Mouse (Mus musculus) small intestine, adult 2 months (tissue): ENCODE measurements around the gene AB124611. TPM values are rescaled to one million over a fixed set of nuclear protein-coding genes. Genes with fewer than 3 reads are reported as not detected.

Source experiments
- H3K27ac ChIP-seq: fragments of 200-500 bp; 2 replicates; pipeline ENCODE4 v1.5.1; 2012; ENCODE audit warnings: low read depth, low read length, control low read depth, inconsistent platforms; ENCODE audit not compliant: insufficient read depth
- H3K27me3 ChIP-seq: fragments of 200-500 bp; 2 replicates; pipeline ENCODE4 v1.6.1; 2012; ENCODE audit warnings: mild to moderate bottlenecking, moderate library complexity, low read length, inconsistent platforms; ENCODE audit not compliant: control insufficient read depth, insufficient read depth
- H3K36me3 ChIP-seq: fragments of 200-500 bp; 2 replicates; pipeline ENCODE4 v1.6.1; 2012; ENCODE audit warnings: mild to moderate bottlenecking, low read length, control low read depth, inconsistent platforms; ENCODE audit not compliant: control insufficient read depth, insufficient read depth
- H3K4me1 ChIP-seq: fragments of 200-500 bp; 2 replicates; pipeline ENCODE4 v1.6.1; 2012; ENCODE audit warnings: low read length, inconsistent platforms, mixed read lengths; ENCODE audit not compliant: control insufficient read depth, insufficient read depth, insufficient read length
- H3K4me3 ChIP-seq: fragments of 200-500 bp; 2 replicates; pipeline ENCODE4 v1.5.1; 2012; ENCODE audit warnings: low read depth, mild to moderate bottlenecking, control low read depth, inconsistent platforms, low read length, moderate library complexity
- CTCF ChIP-seq: fragments of 200-500 bp; IDR thresholded peaks from 2 replicates; pipeline ENCODE4 v1.5.1; 2012; ENCODE audit warnings: low read depth, mild to moderate bottlenecking, control low read depth, inconsistent platforms, low read length, moderate library complexity, mixed read lengths; ENCODE audit not compliant: insufficient replicate concordance, insufficient read length; ENCODE audit errors: extremely low read depth
- POLR2A ChIP-seq: fragments of 200-500 bp; IDR thresholded peaks from 2 replicates; pipeline ENCODE4 v1.6.1; 2012; ENCODE audit warnings: low read depth, mild to moderate bottlenecking, control low read depth, inconsistent platforms, low read length, moderate library complexity
- WGBS: fragments of 180-500 bp; shearing (Covaris S2); methylation state at CpG from one replicate; pipeline ENCODE4 v1.1.7; 2018; 5-methylcytosine and 5-hydroxymethylcytosine counted together
- polyA plus RNA-seq: library from polyadenylated mRNA; depleted of rRNA; stranded (reverse); fragments of >200 nt; gene quantifications from 2 replicates; pipeline ENCODE4 v1.2.3, GENCODE M21; 2012

The AB124611 gene
- polyA plus RNA-seq, 1 experiment, result 1.4 TPM

DNA sequence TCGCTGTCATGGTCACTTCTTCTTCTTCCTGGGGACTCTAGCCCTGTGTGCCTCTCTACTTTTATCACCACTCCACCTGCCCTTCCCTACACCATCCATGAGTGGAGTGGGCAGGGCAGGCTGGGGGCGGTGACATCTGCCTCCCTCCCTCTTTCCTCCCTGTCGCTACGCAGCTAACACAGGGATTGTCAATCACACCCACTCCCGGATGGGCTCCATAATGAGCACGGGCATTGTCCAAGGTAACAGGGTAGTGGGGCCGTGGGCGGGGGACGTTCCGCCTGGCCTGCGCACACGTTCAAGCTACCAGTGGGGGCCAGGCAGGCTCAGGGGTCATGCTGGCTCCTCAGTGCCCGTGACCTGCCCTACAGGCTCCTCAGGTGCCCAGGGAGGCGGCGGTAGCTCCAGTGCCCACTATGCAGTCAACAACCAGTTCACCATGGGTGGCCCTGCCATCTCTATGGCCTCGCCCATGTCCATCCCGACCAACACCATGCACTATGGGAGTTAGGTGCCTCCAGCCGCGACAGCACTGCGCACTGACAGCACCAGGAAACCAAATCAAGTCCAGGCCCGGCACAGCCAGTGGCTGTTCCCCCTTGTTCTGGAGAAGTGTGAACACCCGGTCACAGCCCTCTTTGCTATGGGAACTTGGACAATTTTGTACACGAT is 61.8 kb downstream of the AB124611 start:
- Histone ChIP-seq H3K27me3 (no peaks in the 10 kb centered on the region), H3K36me3 (peaks cover 53% of the 10 kb centered on the region), H3K27ac (no peak overlapping the region), H3K4me3 (no peak overlapping the region), H3K4me1 (no peaks in the 10 kb centered on the region; the same call in 1 of the 2 replicates)
- TF ChIP-seq POLR2A (no peak), CTCF (no peak)
- WGBS, result 81% methylated on average over 23 of the region's 23 CpGs

- H3K4me1 ChIP-seq, result no peaks in the 10 kb centered on the region; the same call in 1 of the 2 replicates
- no peaks in the 10 kb centered on the region for H3K27me3 ChIP-seq
- peaks cover 48% of the 10 kb centered on the region for H3K36me3 ChIP-seq
- TF ChIP-seq POLR2A, result no peak
- TF ChIP-seq CTCF, result no peak
- 82% methylated on average over 8 of the region's 8 CpGs for WGBS
- no peak overlapping the region for H3K4me3 ChIP-seq
- H3K27ac ChIP-seq, result no peak overlapping the region
These were observed 62.4 kb downstream of the AB124611 start for GRCm38 (mm10) chr9:21588350-21588749.

- Histone ChIP-seq H3K27me3 (no peaks in the 10 kb centered on the region), H3K4me3 (no peak overlapping the region), H3K27ac (no peak overlapping the region), H3K4me1 (peaks cover 4% of the 10 kb centered on the region; the same call in 1 of the 2 replicates), H3K36me3 (peaks cover 43% of the 10 kb centered on the region)
- 92% methylated on average over 5 of the region's 5 CpGs for WGBS
- TF ChIP-seq POLR2A, result no peak
These were observed 63.6 kb downstream of the AB124611 start for GRCm38 (mm10) chr9:21589538-21589937.

DNA sequence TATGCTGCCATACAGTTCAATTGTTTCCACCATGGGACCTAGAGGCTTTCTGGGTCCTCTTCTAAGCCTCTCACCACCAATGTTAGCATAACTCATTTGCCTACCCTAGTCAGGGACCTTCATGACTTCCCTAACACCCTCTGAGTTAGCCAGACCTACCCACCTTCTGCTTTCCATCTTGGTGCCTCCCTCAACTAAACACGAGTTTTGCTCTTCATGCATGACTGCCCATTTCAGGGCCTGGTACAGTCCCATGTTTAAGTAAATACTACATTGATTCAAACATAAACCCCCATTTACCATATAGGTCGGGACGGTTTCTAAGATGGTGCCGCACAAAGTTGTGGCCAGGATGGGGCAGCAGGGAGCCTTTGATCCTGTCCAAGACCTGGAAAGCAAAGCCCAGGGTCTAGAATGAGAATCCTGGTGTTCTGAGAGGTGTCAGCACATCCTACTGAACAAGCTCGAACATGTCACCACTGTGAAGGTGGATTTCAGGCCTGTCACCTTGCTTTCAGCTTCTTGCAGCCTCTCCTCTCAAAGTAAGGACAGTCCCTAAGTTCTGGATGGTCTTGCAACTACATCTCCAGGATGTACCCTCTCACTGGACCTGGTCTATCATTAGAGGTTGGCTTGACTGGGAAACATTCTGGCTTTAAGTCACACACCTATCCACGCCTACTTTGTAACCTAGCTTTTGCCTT is 65.3 kb downstream of the AB124611 start:
- Histone ChIP-seq H3K36me3 (peaks cover 36% of the 10 kb centered on the region), H3K4me3 (no peak overlapping the region), H3K27ac (no peak overlapping the region), H3K27me3 (no peaks in the 10 kb centered on the region), H3K4me1 (peaks cover 4% of the 10 kb centered on the region; the same call in 1 of the 2 replicates)
- TF ChIP-seq CTCF, result no peak
- no peak for TF ChIP-seq POLR2A
- WGBS, result 76% methylated on average over 6 of the region's 6 CpGs

GRCm38 (mm10) chr9:21591831-21592702 is 66.1 kb downstream of the AB124611 start:
- WGBS, result 14% methylated on average over 17 of the region's 17 CpGs
- peaks cover 29% of the 10 kb centered on the region for H3K36me3 ChIP-seq
- peak overlapping the region; percentile 75 for H3K4me3 ChIP-seq
- H3K4me1 ChIP-seq, result peaks cover 4% of the 10 kb centered on the region; the same call in 1 of the 2 replicates
- H3K27me3 ChIP-seq, result no peaks in the 10 kb centered on the region
- peak overlapping the region; percentile 33 for H3K27ac ChIP-seq
- TF ChIP-seq POLR2A (no peak; the same call in 1 of the 2 replicates), CTCF (no peak)

GRCm38 (mm10) chr9:21592703-21593121 is 66.7 kb downstream of the AB124611 start, which contains the start of the genes Timm29 and Yipf2:
Gene Timm29, plus strand, starts transcription at chr9:21592722.
Gene Yipf2, minus strand, starts transcription at chr9:21592828.
- no peaks in the 10 kb centered on the region for H3K27me3 ChIP-seq
- peaks cover 4% of the 10 kb centered on the region; the same call in 1 of the 2 replicates for H3K4me1 ChIP-seq
- TF ChIP-seq CTCF, result no peak
- peak; percentile 62; the same call in 1 of the 2 replicates for TF ChIP-seq POLR2A
- H3K36me3 ChIP-seq, result peaks cover 23% of the 10 kb centered on the region
- WGBS, result under 1% methylated on average over 30 of the region's 30 CpGs
- H3K27ac ChIP-seq, result peak within 1 kb of the TSS; percentile 74
- peak within 1 kb of the TSS; percentile 75 for H3K4me3 ChIP-seq
